ENCODE assay signal across 25 mouse cellular contexts in genomic region chr5:100367051-100367450, GRCm38 (mm10). TPM values are rescaled to one million over a fixed set of nuclear protein-coding genes. Genes with fewer than 3 reads are reported as not detected.
DNase-seq lines count a peak whose midpoint lies in the region; ATAC-seq and TF ChIP-seq lines count a peak whose summit lies in the region.
"Had no signal": no experiment of that assay in that cellular context is flagged by ENCODE, and none has a peak within 500 bp of the region (broad histone marks: within the 10 kb centered on the region; RNA-seq: fewer than 3 reads in every experiment).

No protein-coding gene starts in this region.

- no peaks in the 10 kb centered on the region for H3K27me3 ChIP-seq in kidney, embryonic 14.5 days (ENCODE audit: control insufficient read depth, insufficient read depth, low read length)
- no peaks in the 10 kb centered on the region for H3K27me3 ChIP-seq in kidney, embryonic 15.5 days
- H3K27me3 ChIP-seq in liver, adult 2 months (ENCODE audit: control insufficient read depth, insufficient read depth, low read length) = no peaks in the 10 kb centered on the region
- H3K27me3 ChIP-seq in liver, embryonic 12.5 days (replicated peaks) = no peaks in the 10 kb centered on the region
- H3K27me3 ChIP-seq: embryonic facial prominence, embryonic 12.5 days; embryonic facial prominence, embryonic 15.5 days; forebrain, embryonic 12.5 days had no signal

- ATAC-seq in kidney, embryonic 14.5 days (ENCODE audit: low FRiP score, low TSS enrichment) = no peak
- no peak for ATAC-seq in kidney, embryonic 15.5 days (replicated peaks; ENCODE audit: low FRiP score)
- no peak for ATAC-seq in liver, embryonic 12.5 days
- ATAC-seq: forebrain, embryonic 14.5 days; forebrain, embryonic 16.5 days had no signal

- no peaks in the 10 kb centered on the region for H3K79me2 ChIP-seq in liver, adult 2 months (ENCODE audit: control insufficient read depth, insufficient read depth, low read length)

- no peak overlapping the region for H3K4me3 ChIP-seq in kidney, embryonic 14.5 days (ENCODE audit: low read length)
- H3K4me3 ChIP-seq in kidney, embryonic 15.5 days (replicated peaks) = no peak overlapping the region
- no peak overlapping the region for H3K4me3 ChIP-seq in liver, adult 2 months (ENCODE audit: insufficient read depth, low read depth, low read length)
- no peak overlapping the region for H3K4me3 ChIP-seq in liver, embryonic 12.5 days
- H3K4me3 ChIP-seq: embryonic facial prominence, embryonic 12.5 days; embryonic facial prominence, embryonic 15.5 days; erythroblast, embryonic 14.5 days; forebrain, embryonic 10.5 days; forebrain, embryonic 12.5 days had no signal

- no peak overlapping the region for H3K4me2 ChIP-seq in kidney, embryonic 14.5 days (replicated peaks; ENCODE audit: low read depth, low read length)
- H3K4me2 ChIP-seq in kidney, embryonic 15.5 days = no peak overlapping the region
- H3K4me2 ChIP-seq in liver, embryonic 12.5 days = no peak overlapping the region
- H3K4me2 ChIP-seq: embryonic facial prominence, embryonic 12.5 days; embryonic facial prominence, embryonic 15.5 days; forebrain, embryonic 12.5 days had no signal

- peaks cover 82% of the 10 kb centered on the region for H3K36me3 ChIP-seq in kidney, embryonic 14.5 days (ENCODE audit: control insufficient read depth, insufficient read depth, low read length)
- peaks cover 92% of the 10 kb centered on the region for H3K36me3 ChIP-seq in kidney, embryonic 15.5 days
- H3K36me3 ChIP-seq in liver, adult 2 months (ENCODE audit: control insufficient read depth, insufficient read depth, low read length) = peaks cover 55% of the 10 kb centered on the region
- peaks cover 84% of the 10 kb centered on the region for H3K36me3 ChIP-seq in liver, embryonic 12.5 days

- peak; percentile 31 for DNase-seq in kidney, adult 11 months
- peak; percentile 55 for DNase-seq in kidney, adult 9 months
- DNase-seq in kidney, postnatal 4 days = no peak
- DNase-seq in kidney, postnatal 25 days = peak; percentile 27 to 65
- DNase-seq in liver, adult 2 months (ENCODE audit: extremely low read depth, low read depth, low spot score) = peak; percentile 45
- DNase-seq: adrenal gland, adult 2 months; adrenal gland, postnatal 10 days; adrenal gland, postnatal 25 days; cerebellum, adult 11 months; cerebellum, adult 18-20 months; cerebellum, adult 8-10 months; cerebellum, adult 9-11 months; cerebellum, postnatal 14 days; cerebellum, postnatal 36 days; embryo, embryonic 11 days had no signal

- H3K27ac ChIP-seq in kidney, embryonic 14.5 days (ENCODE audit: low read depth, low read length) = no peak overlapping the region
- H3K27ac ChIP-seq in kidney, embryonic 15.5 days = no peak overlapping the region
- no peak overlapping the region for H3K27ac ChIP-seq in liver, adult 2 months (replicated peaks; ENCODE audit: insufficient read depth, low read depth, low read length)
- no peak overlapping the region for H3K27ac ChIP-seq in liver, embryonic 12.5 days
- H3K27ac ChIP-seq: embryonic facial prominence, embryonic 12.5 days; embryonic facial prominence, embryonic 15.5 days; forebrain, embryonic 10.5 days; forebrain, embryonic 12.5 days had no signal

- TF ChIP-seq POLR2A in liver, adult 2 months (IDR thresholded peaks at IDR 0.05; ENCODE audit: extremely low read depth, insufficient read depth, low read length) = no peak

- no peak overlapping the region for H3K9ac ChIP-seq in kidney, embryonic 14.5 days (ENCODE audit: low read depth, low read length)
- no peak overlapping the region for H3K9ac ChIP-seq in kidney, embryonic 15.5 days
- H3K9ac ChIP-seq in liver, adult 2 months (ENCODE audit: low read depth, low read length) = no peak overlapping the region
- H3K9ac ChIP-seq in liver, embryonic 12.5 days = no peak overlapping the region
- H3K9ac ChIP-seq: embryonic facial prominence, embryonic 12.5 days; embryonic facial prominence, embryonic 15.5 days; forebrain, embryonic 12.5 days had no signal

- 84% methylated on average over 2 of the region's 2 CpGs for WGBS in kidney, embryonic 14.5 days
- 92% methylated on average over 2 of the region's 2 CpGs for WGBS in kidney, embryonic 15.5 days
- WGBS in liver, adult 2 months = 26% methylated on average over 2 of the region's 2 CpGs
- 95% methylated on average over 2 of the region's 2 CpGs for WGBS in liver, embryonic 12.5 days (ENCODE audit: insufficient replicate concordance)

- H3K9me3 ChIP-seq in kidney, embryonic 14.5 days (ENCODE audit: control insufficient read depth, low read length) = no peaks in the 10 kb centered on the region
- H3K9me3 ChIP-seq in kidney, embryonic 15.5 days (replicated peaks) = no peaks in the 10 kb centered on the region
- no peaks in the 10 kb centered on the region for H3K9me3 ChIP-seq in liver, embryonic 12.5 days (replicated peaks)
- H3K9me3 ChIP-seq: embryonic facial prominence, embryonic 12.5 days; embryonic facial prominence, embryonic 15.5 days; forebrain, embryonic 10.5 days; forebrain, embryonic 12.5 days had no signal

- H3K4me1 ChIP-seq in kidney, embryonic 14.5 days (ENCODE audit: control insufficient read depth, insufficient read depth, low read length) = no peaks in the 10 kb centered on the region
- no peaks in the 10 kb centered on the region for H3K4me1 ChIP-seq in kidney, embryonic 15.5 days
- peaks cover 22% of the 10 kb centered on the region for H3K4me1 ChIP-seq in liver, adult 2 months (ENCODE audit: control insufficient read depth, insufficient read depth, low read length)
- no peaks in the 10 kb centered on the region for H3K4me1 ChIP-seq in liver, embryonic 12.5 days
- H3K4me1 ChIP-seq: embryonic facial prominence, embryonic 12.5 days; embryonic facial prominence, embryonic 15.5 days; forebrain, embryonic 10.5 days; forebrain, embryonic 12.5 days had no signal

- TF ChIP-seq CTCF in liver, adult 2 months (IDR thresholded peaks at IDR 0.05; ENCODE audit: low read depth, low read length) = no peak

RNA-seq across cellular contexts. Expression of gene Sec31a, which starts 49.0 kb away (rescaled TPM):
- 111 and 163 TPM in 2 replicates for polyA plus RNA-seq in kidney, embryonic 14.5 days (2014; fragmentation: Nextera tagmentation; extraction: Ambion mirVana)
- polyA plus RNA-seq in kidney, embryonic 15.5 days (2015; fragmentation: Nextera tagmentation; extraction: Ambion mirVana) = 158 and 174 TPM in 2 replicates
- 76.1 and 84.8 TPM in 2 replicates for total RNA-seq in liver, adult 2 months (2014; rRNA removed)
- 162 and 188 TPM in 2 replicates for polyA plus RNA-seq in liver, adult 2 months (2012; rRNA removed)
- polyA plus RNA-seq in liver, embryonic 12.5 days (2016; fragmentation: Nextera tagmentation; extraction: Ambion mirVana) = 65.0 and 67.0 TPM in 2 replicates

Comparison
In these comparisons a context has a peak if more than half of its experiments do, and no peak if none do; other contexts are left out.
1. DNase-seq: peak in kidney, adult 11 months (single experiment), kidney, adult 9 months (single experiment), kidney, postnatal 25 days (2 of 2) and liver, adult 2 months (single experiment); none in kidney, postnatal 4 days (0 of 2).